Mouse (Mus musculus): Measurements from ENCODE around the gene Bhlha9. TPM values are rescaled to one million over a fixed set of nuclear protein-coding genes. Genes with fewer than 3 reads are reported as not detected.

Gene Bhlha9
- polyA plus RNA-seq, 1 experiment from 2014 or later: 18.9 TPM

Other genes with a start within 250 kb of the Bhlha9 start
- gene Abr, start 50.2 kb upstream of the Bhlha9 start, polyA plus RNA-seq (2016; fragmentation: Nextera tagmentation; extraction: Ambion mirVana): 44.7 and 53.7 TPM in 2 replicates
- 0.04 and 0.09 TPM in 2 replicates for gene Trarg1, start 7.3 kb downstream of the Bhlha9 start, polyA plus RNA-seq (2016; fragmentation: Nextera tagmentation; extraction: Ambion mirVana)
- 21.3 and 21.7 TPM in 2 replicates for gene Gosr1, start 91.1 kb downstream of the Bhlha9 start, polyA plus RNA-seq (2016; fragmentation: Nextera tagmentation; extraction: Ambion mirVana)
- 6.8 and 9.2 TPM in 2 replicates for gene Cpd, start 174.5 kb downstream of the Bhlha9 start, polyA plus RNA-seq (2016; fragmentation: Nextera tagmentation; extraction: Ambion mirVana)
- gene Tmigd1, start 229.7 kb downstream of the Bhlha9 start, polyA plus RNA-seq (2016; fragmentation: Nextera tagmentation; extraction: Ambion mirVana): 0.10 and 0.14 TPM in 2 replicates

Data from limb, embryonic 10.5 days (tissue).